Mouse (Mus musculus) lung, postnatal 0 days (tissue): ENCODE results near the gene Hist2h3b. TPM values are rescaled to one million over a fixed set of nuclear protein-coding genes. Genes with fewer than 3 reads are reported as not detected.

ENCODE experiments used
- ATAC-seq: fragments of 200-750 bp; cut with Nextera tagmentation; 2 replicates; pipeline ENCODE4 v1.8.0; 2017; ENCODE audit warnings: moderate library complexity
- DNase-seq: peaks from one replicate; pipeline ENCODE4 v3.0.0-alpha.2; 2016; ENCODE audit warnings: low spot score
- H3K27ac ChIP-seq: fragments of 300-500 bp; sonication (generic); 2 replicates; pipeline ENCODE4 v1.5.1; 2014; ENCODE audit warnings: antibody characterized with exemption, mild to moderate bottlenecking, low read length, mixed read lengths
- H3K27me3 ChIP-seq: fragments of 300-500 bp; sonication (generic); replicated peaks from 2 replicates; pipeline ENCODE4 v1.6.1; 2014; ENCODE audit warnings: low read length, mixed read lengths; ENCODE audit not compliant: insufficient read depth
- H3K36me3 ChIP-seq: fragments of 300-500 bp; sonication (generic); 2 replicates; pipeline ENCODE4 v1.6.1; 2014; ENCODE audit warnings: low read length, mixed read lengths; ENCODE audit not compliant: insufficient read depth
- H3K4me1 ChIP-seq: fragments of 300-500 bp; sonication (generic); 2 replicates; pipeline ENCODE4 v1.6.1; 2014; ENCODE audit warnings: antibody characterized with exemption, low read depth, low read length, mixed read lengths; ENCODE audit not compliant: insufficient read depth
- H3K4me2 ChIP-seq: fragments of 300-500 bp; sonication (generic); replicated peaks from 2 replicates; pipeline ENCODE4 v1.6.1; 2014; ENCODE audit warnings: low read depth, mild to moderate bottlenecking, low read length, moderate library complexity, mixed read lengths
- H3K4me3 ChIP-seq: fragments of 300-500 bp; sonication (generic); 2 replicates; pipeline ENCODE4 v1.5.1; 2014; ENCODE audit warnings: low read depth, low read length
- H3K9ac ChIP-seq: fragments of 300-500 bp; sonication (generic); replicated peaks from 2 replicates; pipeline ENCODE4 v1.6.1; 2014; ENCODE audit warnings: low read depth, mild to moderate bottlenecking
- H3K9me3 ChIP-seq: fragments of 300-500 bp; sonication (generic); 2 replicates; pipeline ENCODE4 v1.6.1; 2016; ENCODE audit warnings: low read length, mixed read lengths
- CTCF ChIP-seq: IDR thresholded peaks from 2 replicates; pipeline ENCODE4 v1.5.1; 2016; ENCODE audit warnings: antibody characterized with exemption, mild to moderate bottlenecking
- EP300 ChIP-seq: IDR thresholded peaks from 2 replicates; pipeline ENCODE4 v1.6.1; 2016; ENCODE audit warnings: antibody characterized with exemption, mild to moderate bottlenecking, control low read depth
- WGBS: fragments of 180-500 bp; shearing (Covaris S2); extraction: QIAGEN DNeasy Blood & Tissue Kit; methylation state at CpG from one replicate; pipeline ENCODE4 v1.1.7; 2014; 5-methylcytosine and 5-hydroxymethylcytosine counted together
- polyA plus RNA-seq: library from polyadenylated mRNA; unstranded; fragments of >200 nt; fragmentation: Nextera tagmentation; extraction: Ambion mirVana; gene quantifications from 2 replicates; pipeline ENCODE4 v1.2.1, GENCODE M21; 2015

Hist2h3b gene
- polyA plus RNA-seq, 1 experiment from 2014 or later = 12.5 TPM

DNA sequence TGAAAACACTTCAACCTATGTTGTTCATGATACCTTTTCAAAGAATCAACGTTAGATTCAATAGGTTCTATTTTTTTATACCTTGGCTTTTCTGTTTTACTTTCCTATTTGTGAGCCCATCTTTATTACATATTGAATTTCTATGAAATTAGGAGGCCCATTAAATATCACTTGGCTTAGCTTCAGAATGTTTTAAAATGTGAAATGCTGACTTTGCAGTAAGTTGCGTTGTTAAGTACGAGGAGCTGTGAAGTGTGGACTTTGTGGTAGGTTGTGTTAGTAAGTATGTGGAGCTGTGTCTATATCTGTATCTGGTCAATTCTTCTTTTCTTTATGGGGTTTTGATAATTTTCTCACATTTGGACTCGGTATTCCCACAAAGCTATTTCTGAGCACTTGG lies 29.9 kb downstream of the Hist2h3b start:
- Histone ChIP-seq H3K27ac (no peak overlapping the region), H3K36me3 (no peaks in the 10 kb centered on the region), H3K27me3 (no peaks in the 10 kb centered on the region), H3K4me1 (no peaks in the 10 kb centered on the region), H3K9ac (no peak overlapping the region), H3K4me2 (no peak overlapping the region), H3K9me3 (no peaks in the 10 kb centered on the region), H3K4me3 (no peak overlapping the region)
- WGBS = 81% methylated on average over 4 of the region's 4 CpGs
- ATAC-seq = no peak
- no peak for TF ChIP-seq EP300
- no peak for TF ChIP-seq CTCF
- no peak for DNase-seq

DNA sequence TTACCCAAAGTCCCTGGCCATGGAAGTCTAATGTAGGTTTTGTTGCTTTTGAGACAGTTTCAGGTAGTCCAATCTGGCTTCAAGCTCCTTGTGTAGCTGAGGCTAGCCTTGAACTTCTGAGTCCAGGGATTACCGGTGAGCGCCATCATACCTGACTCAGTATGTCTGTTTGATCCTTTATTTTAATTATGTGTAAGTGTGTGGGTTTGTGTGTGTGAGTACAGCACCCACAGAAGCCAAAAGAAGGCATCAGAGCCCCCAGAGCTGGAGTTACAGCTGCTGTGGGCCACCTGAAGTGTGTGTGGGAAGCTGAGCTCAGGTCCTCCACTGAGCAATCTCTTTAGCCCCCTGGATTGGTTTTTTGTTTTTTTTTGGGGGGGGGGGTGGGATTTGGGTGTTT lies 31.1 kb downstream of the Hist2h3b start:
- ATAC-seq = no peak
- 97% methylated on average over 2 of the region's 2 CpGs for WGBS
- TF ChIP-seq EP300 (no peak), CTCF (no peak)

DNA sequence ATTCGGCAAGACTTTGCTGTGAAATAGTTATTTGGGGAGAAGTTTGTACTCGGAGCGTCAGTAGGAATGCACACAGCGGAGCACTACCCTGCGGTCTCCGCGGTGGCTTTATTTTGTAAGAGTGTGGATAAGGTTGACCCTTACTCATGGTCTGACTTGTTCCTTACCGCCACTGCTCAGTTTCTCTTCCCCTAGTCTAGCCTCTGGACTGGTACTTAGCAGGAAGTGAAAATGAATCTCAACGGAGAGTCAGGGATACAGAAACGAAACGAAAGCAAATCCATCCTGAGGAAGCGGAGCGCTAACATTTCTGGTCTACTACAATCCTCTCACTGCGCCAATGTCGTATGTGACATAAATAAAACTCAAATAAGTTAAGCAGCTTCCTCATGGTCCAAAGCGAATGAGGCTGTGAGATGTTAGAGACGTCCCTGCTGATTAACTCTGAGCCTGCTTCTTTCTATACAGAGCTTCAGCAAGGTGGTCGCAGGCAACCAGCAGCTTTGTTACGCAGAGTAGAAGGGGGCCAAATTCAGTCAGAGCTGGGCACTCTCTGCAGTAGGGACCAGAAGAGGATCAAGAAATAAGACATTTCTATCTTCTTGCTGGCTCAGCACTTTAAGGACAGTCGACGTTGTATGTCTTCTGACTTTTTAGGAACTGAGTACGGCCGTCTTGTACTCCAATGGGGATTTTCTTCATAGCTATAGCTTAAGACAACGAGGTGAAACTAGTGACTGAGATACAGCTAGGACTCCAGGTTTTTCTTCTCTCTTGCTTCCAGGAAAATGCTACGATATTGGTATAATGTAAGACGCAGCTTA lies 32.5 kb downstream of the Hist2h3b start:
- no peaks in the 10 kb centered on the region for H3K9me3 ChIP-seq
- no peaks in the 10 kb centered on the region for H3K36me3 ChIP-seq
- TF ChIP-seq EP300 (no peak), CTCF (no peak)
- H3K4me1 ChIP-seq = no peaks in the 10 kb centered on the region
- H3K27me3 ChIP-seq = no peaks in the 10 kb centered on the region
- H3K27ac ChIP-seq = no peak overlapping the region
- H3K4me3 ChIP-seq = peak overlapping the region; percentile 27
- peak overlapping the region; percentile 41 for H3K4me2 ChIP-seq
- DNase-seq (peak; percentile 68), ATAC-seq (peak; percentile 48)
- no peak overlapping the region for H3K9ac ChIP-seq
- 56% methylated on average over 26 of the region's 26 CpGs for WGBS

More for the DNA sequence above, 31.1 kb downstream of the Hist2h3b start:
- Histone ChIP-seq H3K36me3 (no peaks in the 10 kb centered on the region), H3K9me3 (no peaks in the 10 kb centered on the region), H3K4me1 (no peaks in the 10 kb centered on the region), H3K27me3 (no peaks in the 10 kb centered on the region), H3K27ac (no peak overlapping the region), H3K9ac (no peak overlapping the region), H3K4me3 (no peak overlapping the region), H3K4me2 (no peak overlapping the region)
- no peak for DNase-seq

- Histone ChIP-seq H3K27me3 (no peaks in the 10 kb centered on the region), H3K4me3 (no peak overlapping the region), H3K4me1 (no peaks in the 10 kb centered on the region), H3K9ac (no peak overlapping the region), H3K27ac (no peak overlapping the region), H3K36me3 (no peaks in the 10 kb centered on the region), H3K9me3 (no peaks in the 10 kb centered on the region), H3K4me2 (no peak overlapping the region)
- no peak for TF ChIP-seq EP300
- no peak for TF ChIP-seq CTCF
- ATAC-seq (no peak), DNase-seq (no peak)
- WGBS = 88% methylated on average over 5 of the region's 5 CpGs
These were observed 33.6 kb downstream of the Hist2h3b start for GRCm38 (mm10) chr3:96302076-96302475.

DNA sequence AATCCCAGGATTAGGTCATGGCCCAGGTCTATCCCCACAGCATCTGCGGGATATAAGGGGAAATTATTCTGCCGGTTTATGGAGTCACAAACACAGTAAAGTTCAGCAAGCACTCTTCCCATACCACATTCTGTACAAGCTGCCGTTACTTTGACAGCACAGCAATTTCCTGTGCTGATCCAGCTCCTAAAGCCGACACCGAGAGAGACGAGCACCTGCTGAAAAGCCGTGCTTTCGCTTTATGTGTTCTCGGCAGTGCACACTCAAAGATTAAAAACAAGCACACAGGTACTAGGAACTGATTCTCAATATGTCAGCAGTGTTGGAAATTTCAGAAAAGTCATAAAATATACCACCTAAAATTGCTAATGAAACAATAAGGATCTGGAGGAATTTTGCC lies 38.1 kb downstream of the Hist2h3b start:
- Histone ChIP-seq H3K27me3 (no peaks in the 10 kb centered on the region), H3K4me2 (no peak overlapping the region), H3K9me3 (no peaks in the 10 kb centered on the region), H3K4me3 (no peak overlapping the region), H3K4me1 (no peaks in the 10 kb centered on the region), H3K27ac (no peak overlapping the region), H3K9ac (no peak overlapping the region), H3K36me3 (no peaks in the 10 kb centered on the region)
- no peak for ATAC-seq
- 65% methylated on average over 9 of the region's 9 CpGs for WGBS
- TF ChIP-seq EP300 (no peak), CTCF (no peak)
- no peak for DNase-seq

- no peak overlapping the region for H3K4me2 ChIP-seq
- ATAC-seq (no peak), DNase-seq (no peak)
- WGBS = 33% methylated on average over 3 of the region's 3 CpGs
- H3K4me1 ChIP-seq = no peaks in the 10 kb centered on the region
- no peak overlapping the region for H3K9ac ChIP-seq
- H3K36me3 ChIP-seq = no peaks in the 10 kb centered on the region
- no peaks in the 10 kb centered on the region for H3K27me3 ChIP-seq
- H3K27ac ChIP-seq = no peak overlapping the region
- no peaks in the 10 kb centered on the region for H3K9me3 ChIP-seq
- H3K4me3 ChIP-seq = no peak overlapping the region
- no peak for TF ChIP-seq EP300
- TF ChIP-seq CTCF = no peak
These were observed 41.0 kb downstream of the Hist2h3b start for GRCm38 (mm10) chr3:96309441-96309840.
